ENCODE assay signal across 22 mouse cellular contexts in the genomic region with DNA sequence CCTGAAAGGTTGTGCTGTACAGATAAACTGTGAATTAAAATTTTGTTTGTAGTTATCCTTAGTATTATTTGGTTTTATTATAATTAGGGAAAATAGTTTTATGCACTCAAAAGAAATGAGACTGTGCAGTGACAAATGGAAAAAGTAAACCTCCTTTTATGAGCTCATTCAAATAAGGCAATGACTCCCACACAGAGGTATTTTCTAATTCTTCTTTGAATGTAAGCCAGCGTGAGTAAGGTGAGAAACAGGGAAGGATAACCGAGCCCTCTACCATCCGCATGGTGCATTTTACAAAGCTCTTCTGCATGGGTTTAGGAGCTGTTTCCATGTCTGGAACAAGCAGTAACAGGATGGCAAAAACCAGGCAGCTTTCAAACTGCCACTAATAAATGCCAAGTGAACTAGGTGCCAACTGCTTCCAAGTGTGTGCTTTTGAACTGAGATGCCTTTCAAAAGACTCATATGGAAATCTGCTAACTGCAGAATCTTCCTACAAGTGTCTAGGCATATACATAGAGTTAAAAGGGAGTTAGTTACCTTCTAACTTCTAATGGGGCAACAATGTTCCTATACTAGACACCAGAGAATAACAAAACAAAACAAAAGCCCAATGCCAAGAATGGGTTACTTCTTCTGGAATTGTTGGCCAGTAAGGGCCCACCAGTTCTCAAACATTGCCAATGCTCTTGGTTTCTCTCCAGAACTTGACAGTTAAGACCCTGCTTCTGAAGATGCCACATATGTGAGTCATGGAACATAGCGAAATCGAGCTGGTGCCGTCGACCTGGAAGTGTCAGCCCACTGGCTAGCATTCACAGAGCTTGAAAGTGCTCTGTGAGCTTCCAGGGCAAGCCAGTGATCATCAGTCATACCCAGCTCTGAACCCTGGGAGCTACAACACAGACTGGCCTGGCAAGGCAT.
DNase-seq lines count a peak whose midpoint lies in the region; ATAC-seq and TF ChIP-seq lines count a peak whose summit lies in the region.
"Had no signal": no experiment of that assay in that cellular context is flagged by ENCODE, and none has a peak within 500 bp of the region (broad histone marks: within the 10 kb centered on the region; RNA-seq: fewer than 3 reads in every experiment).

No protein-coding gene starts in this region.

- no peak overlapping the region for H3K9ac ChIP-seq in stomach, embryonic 16.5 days (ENCODE audit: low read length)
- no peak overlapping the region for H3K9ac ChIP-seq in stomach, postnatal 0 days (ENCODE audit: low read length)
- no peak overlapping the region for H3K9ac ChIP-seq in hindbrain, embryonic 13.5 days
- H3K9ac ChIP-seq: neural tube, embryonic 13.5 days; stomach, embryonic 15.5 days had no signal

- DNase-seq in cerebellum, postnatal 10 days: peak; percentile 71
- DNase-seq in cerebellum, postnatal 36 days: no peak
- peak; percentile 64 for DNase-seq in heart, adult 11 months
- DNase-seq in heart, adult 18-20 months: no peak
- DNase-seq in stomach, postnatal 0 days (ENCODE audit: low spot score): no peak
- DNase-seq in embryo, embryonic 9.5 days (ENCODE audit: extremely low spot score): no peak
- DNase-seq: adrenal gland, postnatal 14 days; cerebellum, adult 9-11 months; heart, postnatal 14 days; kidney, adult 18-20 months; kidney, postnatal 10 days; lung, adult 18-20 months; lung, postnatal 4 days; spleen, adult 18-20 months; thymus, postnatal 25 days had no signal

- 0 out of 2 replicates have a peak, but pooled peaks cover 4% of the 10 kb centered on the region for H3K36me3 ChIP-seq in stomach, embryonic 16.5 days (ENCODE audit: control insufficient read depth, insufficient read depth, low read length)
- H3K36me3 ChIP-seq in stomach, postnatal 0 days (ENCODE audit: control insufficient read depth, insufficient read depth, low read length): peaks cover 4% of the 10 kb centered on the region; the same call in 1 of the 2 replicates
- peaks cover 12% of the 10 kb centered on the region; the same call in 1 of the 2 replicates for H3K36me3 ChIP-seq in hindbrain, embryonic 13.5 days
- H3K36me3 ChIP-seq: midbrain, embryonic 10.5 days had no signal

- H3K9me3 ChIP-seq in stomach, embryonic 16.5 days (replicated peaks; ENCODE audit: control insufficient read depth, low read length): no peaks in the 10 kb centered on the region
- no peaks in the 10 kb centered on the region for H3K9me3 ChIP-seq in stomach, postnatal 0 days (ENCODE audit: control insufficient read depth, low read length)
- no peaks in the 10 kb centered on the region for H3K9me3 ChIP-seq in hindbrain, embryonic 13.5 days
- H3K9me3 ChIP-seq: midbrain, embryonic 10.5 days; neural tube, embryonic 13.5 days; stomach, embryonic 15.5 days had no signal

- TF ChIP-seq CTCF in stomach, postnatal 0 days (IDR thresholded peaks at IDR 0.05; ENCODE audit: low read depth): no peak

- WGBS in stomach, embryonic 16.5 days: 79% methylated on average over 7 of the region's 7 CpGs
- 67% methylated on average over 7 of the region's 7 CpGs for WGBS in stomach, postnatal 0 days
- WGBS in hindbrain, embryonic 13.5 days: 85% methylated on average over 7 of the region's 7 CpGs

- 0 out of 2 replicates have a peak, but pooled peaks cover 3% of the 10 kb centered on the region for H3K4me1 ChIP-seq in stomach, embryonic 16.5 days (ENCODE audit: control insufficient read depth, insufficient read depth, low read length)
- H3K4me1 ChIP-seq in stomach, postnatal 0 days (replicated peaks; ENCODE audit: control insufficient read depth, insufficient read depth): no peaks in the 10 kb centered on the region; the same call in 1 of the 2 replicates
- peaks cover 20% of the 10 kb centered on the region; the same call in 1 of the 2 replicates for H3K4me1 ChIP-seq in hindbrain, embryonic 13.5 days (replicated peaks)
- H3K4me1 ChIP-seq: stomach, embryonic 15.5 days had no signal

- no peak for TF ChIP-seq EP300 in stomach, postnatal 0 days (optimal IDR thresholded peaks at IDR 0.05)

- ATAC-seq in stomach, embryonic 16.5 days (ENCODE audit: insufficient read depth, low FRiP score): no peak
- no peak for ATAC-seq in stomach, postnatal 0 days (ENCODE audit: low FRiP score, low TSS enrichment)
- ATAC-seq in hindbrain, embryonic 13.5 days (ENCODE audit: low FRiP score): no peak
- ATAC-seq: hindbrain, embryonic 16.5 days had no signal

- H3K27me3 ChIP-seq in stomach, embryonic 16.5 days (ENCODE audit: control insufficient read depth, insufficient read depth, low read length): no peaks in the 10 kb centered on the region
- no peaks in the 10 kb centered on the region for H3K27me3 ChIP-seq in stomach, postnatal 0 days (ENCODE audit: control insufficient read depth, insufficient read depth, low read length)
- H3K27me3 ChIP-seq in hindbrain, embryonic 13.5 days: no peaks in the 10 kb centered on the region
- H3K27me3 ChIP-seq: CH12.LX; neural tube, embryonic 13.5 days; stomach, embryonic 15.5 days had no signal

- no peak overlapping the region for H3K4me2 ChIP-seq in stomach, embryonic 16.5 days (ENCODE audit: low read depth, low read length)
- no peak overlapping the region for H3K4me2 ChIP-seq in stomach, postnatal 0 days (replicated peaks; ENCODE audit: low read depth)
- H3K4me2 ChIP-seq in hindbrain, embryonic 13.5 days: no peak overlapping the region
- H3K4me2 ChIP-seq: neural tube, embryonic 13.5 days; stomach, embryonic 15.5 days had no signal

- no peak overlapping the region for H3K4me3 ChIP-seq in stomach, embryonic 16.5 days (replicated peaks; ENCODE audit: low read length)
- no peak overlapping the region for H3K4me3 ChIP-seq in stomach, postnatal 0 days (ENCODE audit: low read depth, low read length)
- no peak overlapping the region for H3K4me3 ChIP-seq in hindbrain, embryonic 13.5 days
- H3K4me3 ChIP-seq: midbrain, embryonic 10.5 days; neural tube, embryonic 13.5 days; stomach, embryonic 15.5 days had no signal

- 0 out of 2 replicates have a peak overlapping the region, but pooled peaks have one; percentile 33 for H3K27ac ChIP-seq in stomach, embryonic 16.5 days (ENCODE audit: low read length)
- no peak overlapping the region for H3K27ac ChIP-seq in stomach, postnatal 0 days (replicated peaks)
- H3K27ac ChIP-seq in hindbrain, embryonic 13.5 days: no peak overlapping the region
- H3K27ac ChIP-seq: midbrain, embryonic 10.5 days; neural tube, embryonic 13.5 days; stomach, embryonic 15.5 days had no signal

Comparison
In these comparisons a context has a peak if more than half of its experiments do, and no peak if none do; other contexts are left out.
1. DNase-seq: peak in cerebellum, postnatal 10 days (2 of 2) and heart, adult 11 months (single experiment); none in cerebellum, postnatal 36 days (0 of 2), heart, adult 18-20 months (0 of 2), stomach, postnatal 0 days (single experiment) and embryo, embryonic 9.5 days (single experiment).